Mouse (Mus musculus) layer of hippocampus, adult 9-10 months (tissue): ENCODE measurements around the gene Faap20.

ENCODE experiments used
- DNase-seq: peaks from one replicate; pipeline ENCODE4 v3.0.0; 2022; ENCODE audit warnings: low spot score

Gene Faap20

DNA sequence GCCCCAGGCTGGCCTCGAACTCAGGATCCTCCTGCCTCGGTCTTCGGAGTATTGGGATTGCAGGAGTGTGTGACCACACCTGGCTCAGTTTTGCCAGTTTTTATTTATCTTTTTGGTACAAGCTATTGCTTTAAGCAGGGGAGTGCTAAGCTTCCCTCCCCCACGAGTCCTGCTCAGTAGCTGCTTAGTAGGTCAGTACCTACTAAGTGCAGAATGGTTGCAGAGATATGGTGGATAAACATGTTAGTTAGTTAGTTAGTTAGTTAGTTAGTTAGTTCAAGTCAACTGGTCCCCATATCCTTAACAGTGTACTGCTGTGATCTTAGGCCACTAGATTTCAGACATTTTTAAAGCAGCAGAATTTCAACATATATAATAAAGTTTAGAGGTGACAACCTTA lies 36.5 kb downstream of the Faap20 start:
- no peak for DNase-seq

- no peak for DNase-seq
Measured at GRCm38 (mm10) chr4:155287713-155288112, 38.1 kb downstream of the Faap20 start.

GRCm38 (mm10) chr4:155288586-155288985 lies 39.0 kb downstream of the Faap20 start:
- DNase-seq, result no peak

GRCm38 (mm10) chr4:155290045-155290444 lies 40.4 kb downstream of the Faap20 start:
- DNase-seq, result no peak

DNA sequence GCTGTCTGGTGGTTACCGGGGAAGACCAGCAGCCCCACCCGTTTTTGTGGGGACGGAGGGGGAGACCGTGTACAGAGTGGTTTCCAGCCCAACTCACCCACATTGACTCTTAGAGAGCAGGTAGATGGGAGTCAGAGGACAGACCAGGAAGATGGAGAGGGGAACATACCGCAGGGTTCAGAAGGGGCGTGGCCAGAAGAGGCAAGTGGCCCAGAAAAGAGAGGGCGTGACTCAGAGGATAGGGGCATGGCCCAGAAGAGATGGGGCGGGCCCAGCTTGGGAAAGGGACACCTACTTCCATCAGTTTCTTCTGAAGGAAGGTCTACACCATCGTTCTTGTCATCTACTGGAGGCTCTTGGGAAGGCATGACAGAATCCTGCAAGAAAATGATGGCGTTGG lies 43.3 kb downstream of the Faap20 start:
- no peak for DNase-seq

- DNase-seq, result no peak
Measured at GRCm38 (mm10) chr4:155294381-155294780, 44.8 kb downstream of the Faap20 start.

- DNase-seq, result no peak
Measured at GRCm38 (mm10) chr4:155295026-155295590, 45.5 kb downstream of the Faap20 start.

GRCm38 (mm10) chr4:155295996-155296395 lies 46.4 kb downstream of the Faap20 start:
- peak; percentile 77 for DNase-seq

DNA sequence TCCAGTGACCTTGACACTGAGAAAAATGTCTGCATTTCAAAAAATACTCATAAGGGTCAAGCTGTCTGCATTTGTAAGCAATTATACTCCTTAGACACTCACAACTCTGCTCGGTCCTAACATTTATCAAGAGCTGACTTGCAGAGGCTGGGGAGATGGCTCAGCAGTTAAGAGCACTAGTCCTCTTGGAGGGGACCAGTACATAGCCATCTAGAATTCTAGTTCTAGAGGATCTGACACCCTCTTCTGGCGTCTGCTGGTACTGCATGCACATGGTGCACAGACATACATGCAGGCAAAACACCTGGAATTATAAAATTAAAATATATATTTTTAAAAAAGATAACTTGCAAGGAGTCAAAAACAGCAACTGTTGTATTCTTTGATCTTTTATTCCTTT lies 47.5 kb downstream of the Faap20 start:
- no peak for DNase-seq

GRCm38 (mm10) chr4:155298826-155299225 lies 49.2 kb downstream of the Faap20 start:
- DNase-seq, result no peak

DNA sequence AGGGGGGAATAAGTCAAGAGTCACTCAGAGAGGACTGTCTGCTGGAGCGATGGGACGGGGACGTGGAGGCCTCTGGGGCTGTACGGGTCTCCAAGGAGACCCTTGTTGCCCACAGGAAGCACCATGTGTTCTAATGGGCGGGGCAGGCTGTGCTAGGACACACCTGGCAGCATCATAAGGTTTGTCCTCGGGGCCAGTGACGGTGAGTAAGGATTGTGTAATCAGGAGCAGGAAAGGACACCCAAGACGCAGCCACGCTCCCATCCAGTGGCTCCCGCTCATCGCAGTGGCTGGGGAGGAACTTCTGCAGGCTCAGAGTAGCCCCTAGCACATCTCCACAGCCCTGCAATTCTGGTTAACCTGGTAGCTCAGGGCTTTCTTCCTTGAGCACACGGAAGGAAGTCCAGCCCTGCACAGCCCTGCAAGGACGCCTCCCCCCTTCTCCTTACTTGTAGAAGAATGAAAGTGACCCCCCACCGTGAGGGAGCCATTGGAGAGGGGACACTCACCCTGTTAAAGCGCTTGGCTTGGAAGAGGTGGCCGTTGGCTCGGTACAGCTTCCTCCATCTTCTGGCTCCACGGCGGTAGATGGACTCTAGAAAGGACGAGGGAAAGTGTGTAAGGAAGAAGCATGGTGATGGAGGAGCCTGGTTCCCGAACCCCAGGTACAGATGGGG lies 51.0 kb downstream of the Faap20 start:
- DNase-seq, result no peak

DNA sequence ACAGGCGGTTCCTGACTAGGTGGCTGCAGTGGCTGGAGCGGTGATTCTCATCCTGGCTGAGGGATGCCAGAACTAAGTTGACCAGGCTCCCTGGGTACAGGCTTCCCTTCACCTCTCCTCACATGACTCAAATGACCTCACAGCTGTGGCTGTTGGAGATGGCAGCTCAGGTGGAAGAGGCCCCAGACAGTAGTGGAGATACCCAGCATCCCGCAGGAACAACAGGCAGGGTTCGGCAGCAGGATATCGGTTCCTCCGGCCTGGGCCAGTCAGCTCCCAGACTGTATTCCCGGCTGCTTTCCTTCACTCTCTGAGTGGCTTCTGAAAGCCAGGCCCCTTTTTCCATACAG lies 51.5 kb downstream of the Faap20 start:
- DNase-seq, result no peak

DNA sequence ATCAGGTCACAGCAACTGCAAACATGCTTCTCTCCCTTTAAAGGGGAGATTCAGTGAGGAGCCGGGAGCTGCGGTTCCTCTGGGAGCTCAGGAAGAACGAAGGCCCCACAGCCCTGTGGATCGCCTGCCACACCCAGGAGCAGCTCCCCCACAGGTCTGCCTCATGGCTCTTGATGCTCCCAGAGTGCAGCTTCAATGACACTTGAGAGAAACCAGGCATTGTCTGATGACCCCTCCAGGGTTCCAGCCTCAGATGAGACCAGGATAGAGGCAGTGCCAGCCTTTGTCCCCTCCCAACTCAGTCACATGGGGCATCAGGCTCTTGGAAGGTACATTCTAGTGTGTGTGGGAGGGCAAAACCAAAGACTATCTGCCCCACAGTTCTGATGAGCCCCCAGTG lies 52.4 kb downstream of the Faap20 start:
- no peak for DNase-seq

GRCm38 (mm10) chr4:155304508-155305096 lies 55.0 kb downstream of the Faap20 start:
- DNase-seq, result no peak

DNA sequence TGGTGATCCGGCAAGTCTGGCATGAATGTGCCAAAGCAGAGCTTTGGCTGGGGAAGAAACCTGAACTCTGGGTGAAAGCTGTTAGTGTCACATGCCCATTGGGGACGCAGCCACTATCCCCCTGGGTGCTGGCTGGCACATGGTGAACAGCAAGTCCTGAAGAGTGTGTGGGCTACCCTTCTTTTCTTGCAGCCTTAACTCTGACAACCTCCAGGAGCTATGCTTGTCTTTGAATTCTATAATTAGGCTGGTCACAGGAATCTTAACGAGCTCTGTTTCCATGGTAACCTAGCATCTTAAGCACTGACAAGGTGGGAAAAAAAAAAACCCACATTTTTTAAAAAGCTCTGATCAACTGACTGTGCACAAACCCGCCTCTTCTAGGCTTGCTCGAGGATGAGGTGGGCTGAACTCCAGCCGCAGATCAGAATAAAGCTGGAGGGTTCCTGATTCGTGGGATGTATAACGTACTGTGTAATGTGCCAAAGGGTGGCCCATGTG lies 56.0 kb downstream of the Faap20 start:
- DNase-seq, result no peak
